Mouse (Mus musculus): ENCODE data around the gene Mcm10. TPM values are rescaled to one million over a fixed set of nuclear protein-coding genes. Genes with fewer than 3 reads are reported as not detected.

The Mcm10 gene
- polyA plus RNA-seq (2017; shearing (Covaris generic)), result 0.32 TPM

GRCm38 (mm10) chr2:5012491-5013324, at the start of gene Mcm10:
TSS of gene Mcm10 (minus strand) at chr2:5012791.

GRCm38 (mm10) chr2:4975807-4976206, 36.8 kb downstream of the Mcm10 start, which contains the start of gene Ucma:
TSS of gene Ucma (plus strand) at chr2:4976122.

Other genes starting within 250 kb of the Mcm10 start
- gene Sephs1, start 131.2 kb downstream of the Mcm10 start, polyA plus RNA-seq (2017; shearing (Covaris generic)), result 28.1 TPM
- 53.9 TPM for gene Phyh, start 93.8 kb downstream of the Mcm10 start, polyA plus RNA-seq (2017; shearing (Covaris generic))
- gene Ucma, start 36.7 kb downstream of the Mcm10 start, polyA plus RNA-seq (2017; shearing (Covaris generic)), result not detected
- gene Optn, start 51.3 kb upstream of the Mcm10 start, polyA plus RNA-seq (2017; shearing (Covaris generic)), result 0.66 TPM
- gene Ccdc3, start 125.0 kb upstream of the Mcm10 start, polyA plus RNA-seq (2017; shearing (Covaris generic)), result not detected

All from naive thymus-derived CD4-positive, alpha-beta T cell, adult 5 months (primary cell).